Mouse (Mus musculus) cortical plate, adult 2 months (tissue): ENCODE data around the gene Tbc1d2b.

Experiments used
- CTCF ChIP-seq: fragments of 200-500 bp; IDR thresholded peaks from 2 replicates; pipeline ENCODE4 v1.5.1; 2011; ENCODE audit warnings: mild to moderate bottlenecking, control low read depth, low read length; ENCODE audit not compliant: insufficient read depth; ENCODE audit errors: extremely low read depth
- POLR2A ChIP-seq: fragments of 200-500 bp; IDR thresholded peaks from 2 replicates; pipeline ENCODE4 v1.6.1; 2011; ENCODE audit warnings: mild to moderate bottlenecking, low read length, control low read depth; ENCODE audit not compliant: insufficient read depth; ENCODE audit errors: extremely low read depth

DNA sequence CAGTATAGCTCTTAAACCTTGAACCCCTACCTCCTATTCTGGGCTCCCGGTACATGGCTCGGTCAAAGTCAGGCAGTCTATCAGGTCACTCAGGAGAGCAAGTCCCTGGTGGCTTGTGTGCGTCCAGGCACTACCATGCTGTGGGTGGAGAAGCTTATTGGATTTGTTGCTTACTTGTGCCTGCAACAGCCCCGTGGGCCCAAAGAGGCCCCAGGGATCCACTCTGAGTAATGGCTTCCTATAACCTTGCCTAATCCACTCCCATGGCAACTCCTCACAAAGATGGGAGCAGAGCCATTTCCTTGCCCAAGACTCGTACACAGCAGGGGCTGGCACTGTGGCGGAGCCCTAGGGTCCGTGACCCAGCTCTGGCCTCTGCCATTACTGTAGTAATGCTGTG, 69.5 kb downstream of the Tbc1d2b start:
- no peak for TF ChIP-seq POLR2A
- no peak for TF ChIP-seq CTCF
